Mouse (Mus musculus) megakaryocyte, embryonic 14.5 days (primary cell): ENCODE measurements around the gene Pld4.

Experiments
- FLI1 ChIP-seq: IDR thresholded peaks from 2 replicates; pipeline ENCODE4 v1.6.1; 2012; ENCODE audit warnings: low read length, inconsistent platforms, mixed read lengths
- GATA1 ChIP-seq: IDR thresholded peaks from 3 replicates; pipeline ENCODE4 v1.6.1; 2012; ENCODE audit warnings: mixed read lengths, low read length, inconsistent platforms, borderline replicate concordance

- TF ChIP-seq GATA1 (no peak), FLI1 (no peak)
Observed at GRCm38 (mm10) chr12:112724077-112724805, 36.2 kb upstream of the Pld4 start.
